Mouse (Mus musculus) neutrophil, adult 5-6 weeks (primary cell): Measurements from ENCODE around the gene Ccm2l. TPM values are rescaled to one million over a fixed set of nuclear protein-coding genes. Genes with fewer than 3 reads are reported as not detected.

Experiments used
- ATAC-seq: fragments of 151-379, 151-347 bp; 2 replicates; pipeline ENCODE4 v1.8.0; 2017; ENCODE audit warnings: mild to moderate bottlenecking, moderate TSS enrichment; ENCODE audit not compliant: insufficient number of reproducible peaks, poor library complexity, low FRiP score, severe bottlenecking; ENCODE audit errors: extremely low read depth
- total RNA-seq: library from RNA; stranded (forward); fragments of 200-1000 nt; gene quantifications from 2 replicates; pipeline ENCODE4 v1.2.3, GENCODE M21; 2017

The Ccm2l gene
- total RNA-seq, 1 experiment from 2014 or later, result not detected

DNA sequence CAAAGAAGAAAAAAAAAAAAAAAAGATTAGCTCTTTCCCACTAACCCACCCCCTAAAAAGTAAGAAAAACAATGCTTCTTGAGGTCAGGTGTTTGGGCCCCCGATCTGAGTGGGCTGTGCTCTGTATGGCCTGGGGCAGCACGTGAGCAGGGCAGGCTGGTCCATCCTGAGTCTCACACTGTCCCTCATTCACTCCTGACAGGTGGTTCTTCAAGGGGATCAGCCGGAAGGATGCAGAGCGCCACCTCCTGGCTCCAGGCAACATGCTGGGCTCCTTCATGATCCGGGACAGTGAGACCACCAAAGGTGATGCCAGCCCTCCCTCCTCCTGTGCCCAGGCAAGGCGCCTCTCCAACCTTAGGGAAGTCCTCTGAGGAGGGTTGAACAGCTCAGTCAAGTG, 65.3 kb downstream of the Ccm2l start:
- peak; percentile 41; the same call in 1 of the 2 replicates for ATAC-seq

Other genes starting within 250 kb of the Ccm2l start
- gene Bcl2l1, start 234.2 kb upstream of the Ccm2l start, total RNA-seq, result 25.9 and 28.7 TPM in 2 replicates
- 0.70 and 0.74 TPM in 2 replicates for gene Tpx2, start 218.0 kb upstream of the Ccm2l start, total RNA-seq
- gene Mylk2, start 154.6 kb upstream of the Ccm2l start, total RNA-seq, result not detected in 2 replicates
- gene Foxs1, start 132.7 kb upstream of the Ccm2l start, total RNA-seq, result not detected in 2 replicates
- not detected in 2 replicates for gene Dusp15, start 114.3 kb upstream of the Ccm2l start, total RNA-seq
- not detected in 2 replicates for gene Ttll9, start 103.5 kb upstream of the Ccm2l start, total RNA-seq
- 53.9 and 54.3 TPM in 2 replicates for gene Pdrg1, start 50.5 kb upstream of the Ccm2l start, total RNA-seq
- gene Xkr7, start 34.1 kb upstream of the Ccm2l start, total RNA-seq, result not detected in 2 replicates
- 252 and 289 TPM in 2 replicates for gene Hck, start 42.5 kb downstream of the Ccm2l start, total RNA-seq
- gene Tm9sf4, start 95.3 kb downstream of the Ccm2l start, total RNA-seq, result 44.8 and 59.6 TPM in 2 replicates
- gene Tspyl3, start 159.5 kb downstream of the Ccm2l start, total RNA-seq, result 7.7 and 8.5 TPM in 2 replicates
- 7.0 and 8.0 TPM in 2 replicates for gene Plagl2, start 175.5 kb downstream of the Ccm2l start, total RNA-seq
- 19.2 and 20.0 TPM in 2 replicates for gene Pofut1, start 175.6 kb downstream of the Ccm2l start, total RNA-seq
- gene Kif3b, start 225.5 kb downstream of the Ccm2l start, total RNA-seq, result 44.6 and 51.1 TPM in 2 replicates